Mouse (Mus musculus): ENCODE data around the gene Aifm1.
"Not testable (repeated sequence)": the region's sequence is repeated elsewhere in the genome, so short reads cannot be mapped to it uniquely, and the experiment has no call there.

The Aifm1 gene

DNA sequence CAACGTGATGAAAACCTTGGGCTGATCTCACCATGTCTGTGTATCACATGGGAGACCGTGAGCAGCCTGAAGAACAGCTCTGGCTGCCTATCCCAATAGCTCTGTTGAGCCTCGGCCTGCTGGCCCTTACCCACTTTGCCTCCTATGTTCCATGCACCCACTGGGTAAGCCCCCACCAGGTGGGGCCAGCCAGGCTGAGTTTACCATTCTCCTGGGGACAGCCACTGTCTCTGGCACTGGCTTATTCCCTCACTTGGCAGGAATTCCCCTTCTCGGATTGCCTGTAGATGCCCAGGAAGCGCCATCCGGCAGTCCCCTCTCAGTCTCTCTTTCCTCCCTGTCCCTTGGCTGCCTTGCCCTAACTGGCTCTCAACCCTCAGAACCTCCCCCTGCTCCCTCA lies 56.4 kb downstream of the Aifm1 start:
- no peak for DNase-seq

GRCm38 (mm10) chrX:48455018-48455417 lies 58.3 kb downstream of the Aifm1 start:
- DNase-seq = no peak

GRCm38 (mm10) chrX:48454495-48454878 lies 58.9 kb downstream of the Aifm1 start:
- no peak for DNase-seq

- DNase-seq = no peak
Measured at GRCm38 (mm10) chrX:48453736-48454494, 59.4 kb downstream of the Aifm1 start.

DNA sequence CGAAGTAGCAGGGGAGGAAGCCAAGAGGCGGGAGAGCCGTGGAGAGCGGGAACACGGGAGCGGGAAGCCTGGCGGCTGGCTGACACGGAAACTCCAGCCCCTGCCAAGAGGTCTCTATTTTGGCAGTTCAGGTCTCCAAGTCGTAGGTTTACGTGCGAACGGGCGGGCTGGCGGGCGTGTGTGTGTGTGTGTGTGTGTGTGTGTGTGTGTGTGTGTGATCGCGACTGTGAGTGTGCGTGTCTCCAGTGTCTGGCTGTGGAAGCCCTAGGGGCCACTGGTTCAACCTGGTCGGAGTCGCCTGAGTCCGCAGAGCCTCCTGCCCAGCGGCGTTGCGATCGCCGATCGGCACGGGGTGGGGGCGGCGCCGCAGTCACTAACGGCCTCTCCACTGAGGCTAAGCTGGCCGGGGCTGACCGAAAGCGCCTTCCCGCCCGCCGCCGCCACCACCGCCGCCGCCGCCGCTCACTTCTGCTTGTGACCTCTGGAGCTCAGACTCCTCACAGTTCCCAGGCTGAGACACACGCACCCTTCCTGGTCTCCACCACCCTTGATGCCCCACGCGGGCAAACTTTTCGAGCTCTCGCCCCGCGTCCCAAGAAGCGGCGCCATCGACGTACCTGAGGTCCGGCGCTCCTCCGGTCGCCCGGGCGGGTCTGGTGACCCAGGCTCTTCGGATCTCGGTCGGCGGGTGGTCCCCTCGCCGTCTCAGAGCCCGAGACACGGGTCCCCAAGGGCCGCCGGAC lies 60.3 kb downstream of the Aifm1 start:
- DNase-seq = no peak

- no peak for DNase-seq
Measured at GRCm38 (mm10) chrX:48452231-48452890, 61.0 kb downstream of the Aifm1 start.

GRCm38 (mm10) chrX:48449646-48450045 lies 63.7 kb downstream of the Aifm1 start:
- DNase-seq = no peak

DNA sequence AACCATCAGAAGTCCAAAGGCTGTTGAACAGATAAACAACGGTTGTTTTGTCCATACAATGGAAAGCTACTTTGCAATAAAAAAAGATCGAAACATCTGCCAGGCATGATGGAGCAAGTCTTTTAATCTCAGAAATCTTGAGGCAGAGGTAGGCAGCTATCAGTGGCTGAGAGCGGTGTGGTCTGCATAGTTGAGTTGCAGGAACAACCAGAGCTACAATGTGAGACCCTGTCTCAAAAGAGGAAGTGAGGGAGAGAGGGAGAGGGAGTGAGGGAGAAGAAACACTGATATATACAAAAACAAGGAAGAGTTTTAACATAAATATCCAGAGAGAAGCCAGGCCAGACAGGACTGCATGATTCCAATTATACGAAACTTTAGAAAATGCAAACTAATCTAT lies 68.7 kb downstream of the Aifm1 start:
- no peak for DNase-seq

GRCm38 (mm10) chrX:48441954-48442353 lies 71.4 kb downstream of the Aifm1 start:
- DNase-seq = no peak

- DNase-seq = no peak
Measured at GRCm38 (mm10) chrX:48441548-48441947, 71.8 kb downstream of the Aifm1 start.

DNA sequence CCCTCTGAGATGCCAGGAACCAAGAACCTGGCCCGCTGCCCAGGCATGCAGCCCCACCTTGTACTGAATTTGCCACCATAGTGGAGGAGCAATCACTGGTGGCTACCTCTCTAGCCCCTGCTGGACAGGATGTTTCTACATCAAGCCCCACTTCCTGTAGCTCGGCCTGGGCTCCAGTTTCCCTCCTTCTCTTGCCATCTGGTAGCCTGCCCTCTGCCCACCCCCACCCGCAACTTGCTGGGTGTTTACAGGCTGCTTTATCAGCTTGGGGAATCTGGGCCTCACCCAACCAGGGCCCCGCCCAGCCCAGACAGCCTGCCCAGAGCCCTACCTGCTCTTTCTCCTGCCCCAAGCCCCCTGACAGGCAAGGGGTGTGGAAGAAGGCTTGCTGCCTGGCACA lies 74.3 kb downstream of the Aifm1 start:
- DNase-seq = no peak

GRCm38 (mm10) chrX:48436082-48436481 lies 77.3 kb downstream of the Aifm1 start:
- not testable (repeated sequence) for DNase-seq

- DNase-seq = no peak
Measured at GRCm38 (mm10) chrX:48435477-48435900, 77.9 kb downstream of the Aifm1 start.

DNA sequence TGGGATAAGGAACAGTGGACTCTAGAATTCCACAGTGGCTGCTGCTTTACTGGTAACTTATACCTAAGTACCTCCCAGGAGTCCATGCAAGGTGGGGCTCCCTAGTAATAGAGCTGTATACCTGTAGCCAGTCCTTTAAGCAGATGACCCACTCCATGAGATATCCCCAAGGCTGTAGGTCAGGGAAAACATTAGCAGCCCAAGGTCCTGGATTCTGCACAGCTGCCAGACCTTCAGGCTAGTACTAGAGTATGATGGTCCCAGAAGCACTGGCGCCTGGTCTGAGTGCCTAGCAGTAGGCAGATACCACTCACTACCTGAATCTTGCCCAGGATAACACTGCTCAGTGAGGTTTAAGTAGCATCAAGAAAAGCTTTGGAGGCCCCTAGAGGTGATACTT lies 79.1 kb downstream of the Aifm1 start:
- no peak for DNase-seq

DNA sequence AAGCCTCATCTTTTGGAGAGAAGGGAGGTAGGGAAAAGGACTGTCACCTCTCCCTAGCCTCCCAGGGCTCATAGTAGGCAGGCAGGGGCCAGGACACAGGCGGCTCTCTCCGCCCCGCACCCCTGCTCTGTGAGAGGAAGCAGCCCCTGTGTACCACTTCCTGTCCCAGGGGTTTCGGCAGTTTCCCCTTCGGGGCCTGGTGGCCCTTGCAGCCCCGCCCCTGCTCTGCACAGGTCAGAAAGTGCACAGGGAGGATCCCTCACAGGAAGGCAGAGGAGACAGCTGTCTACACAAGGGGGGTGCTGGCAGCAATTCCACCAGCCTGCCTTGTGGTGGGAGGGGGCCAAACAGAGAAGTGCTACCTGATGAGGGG lies 79.8 kb downstream of the Aifm1 start:
- no peak for DNase-seq

- no peak for DNase-seq
Measured at GRCm38 (mm10) chrX:48432599-48433526, 80.5 kb downstream of the Aifm1 start.

- no peak for DNase-seq
Measured at GRCm38 (mm10) chrX:48429538-48429937, 83.8 kb downstream of the Aifm1 start.

GRCm38 (mm10) chrX:48429100-48429499 lies 84.3 kb downstream of the Aifm1 start:
- DNase-seq = no peak

DNA sequence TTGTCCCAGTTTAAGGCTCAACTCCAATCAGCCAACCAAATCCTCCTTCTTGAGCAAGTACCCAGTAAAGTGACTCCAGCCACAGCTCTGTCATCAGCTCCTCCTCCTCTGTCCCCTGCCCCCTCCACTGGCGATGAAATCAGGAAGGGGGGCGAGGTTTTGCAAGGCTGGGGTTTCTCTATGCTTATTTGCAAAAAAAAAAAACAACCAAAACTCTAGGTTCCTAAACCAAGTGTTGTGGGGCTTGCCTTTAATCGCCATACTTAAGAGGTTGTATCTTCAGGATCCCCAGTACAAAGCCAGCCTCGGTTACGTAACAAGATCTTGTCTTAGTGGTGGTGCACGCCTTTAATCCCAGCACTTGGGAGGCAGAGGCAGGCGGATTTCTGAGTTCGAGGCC lies 84.7 kb downstream of the Aifm1 start:
- DNase-seq = no peak

DNA sequence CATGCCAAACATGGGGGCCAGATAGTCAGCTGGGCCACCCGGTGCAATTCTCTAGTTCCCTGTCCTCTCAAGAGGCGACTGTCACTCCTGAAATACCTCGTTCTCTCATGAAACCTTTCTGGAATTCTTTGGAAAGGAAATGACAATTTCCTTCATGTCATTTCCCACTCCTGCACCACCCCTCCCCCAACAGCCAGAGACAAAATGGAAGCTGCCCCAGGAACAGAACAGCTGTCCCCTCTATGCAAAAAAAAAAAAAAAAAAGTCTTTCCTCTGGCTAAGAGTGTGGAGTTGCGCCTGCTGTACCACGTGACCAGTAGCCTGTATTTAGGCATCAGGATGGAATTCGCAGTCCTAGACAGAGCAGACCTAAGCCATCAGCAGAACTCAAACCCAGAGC lies 85.1 kb downstream of the Aifm1 start:
- DNase-seq = no peak

- no peak for DNase-seq
Measured at GRCm38 (mm10) chrX:48425280-48425679, 88.1 kb downstream of the Aifm1 start.

Measured in cerebellum, adult 9-10 months (tissue).